8 mouse cellular contexts compared by ENCODE assay signal in the genomic region with DNA sequence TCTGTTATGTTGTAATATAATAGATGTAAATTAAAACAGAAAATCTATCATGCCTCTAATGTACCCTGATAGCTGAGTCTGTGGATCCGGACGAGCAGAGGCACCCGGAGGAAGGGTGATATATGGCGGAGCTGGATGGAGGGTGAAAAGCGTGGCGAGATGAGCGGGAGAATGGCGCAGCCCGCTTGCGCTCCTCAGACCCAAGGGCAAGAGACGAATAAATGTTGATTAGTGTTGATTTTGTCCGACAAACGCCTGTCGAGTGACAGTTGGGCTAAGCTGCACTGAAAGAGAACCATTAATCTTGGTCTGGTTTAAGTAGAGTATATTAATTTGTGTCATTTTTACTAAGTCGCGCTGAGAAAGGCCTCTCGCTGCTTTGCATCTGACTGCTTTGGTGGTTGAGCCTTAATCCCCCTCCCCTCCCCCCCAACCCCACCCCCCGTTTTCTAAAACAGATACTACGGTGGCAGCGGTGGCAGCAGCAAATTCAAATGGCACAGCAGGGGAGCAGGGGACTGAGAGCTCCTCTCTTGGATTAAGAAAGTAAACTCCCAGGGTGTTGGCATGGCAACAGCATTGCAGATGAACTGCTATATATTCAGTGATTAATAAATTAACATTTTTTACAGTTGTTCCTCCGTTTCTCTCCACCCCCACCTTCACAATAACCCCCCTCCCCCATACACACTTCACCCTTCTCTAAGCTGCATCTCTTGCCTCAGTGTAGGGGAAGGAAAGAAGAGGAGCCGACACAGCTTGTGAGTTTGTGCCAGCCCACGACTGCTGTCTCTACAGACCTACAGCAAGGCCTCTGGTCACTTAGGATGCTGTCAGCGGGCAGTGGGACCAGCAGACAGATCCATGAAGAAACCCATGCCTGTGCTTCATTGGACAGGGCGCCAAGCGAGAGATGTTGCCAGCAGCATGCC.
DNase-seq lines count a peak whose midpoint lies in the region; ATAC-seq and TF ChIP-seq lines count a peak whose summit lies in the region.

No protein-coding gene starts in this region.

- H3K9me3 ChIP-seq in liver, embryonic 11.5 days (ENCODE audit: control insufficient read depth, low read length), result no peaks in the 10 kb centered on the region
- H3K9me3 ChIP-seq in forebrain, embryonic 10.5 days, result no peaks in the 10 kb centered on the region
- no peaks in the 10 kb centered on the region for H3K9me3 ChIP-seq in limb, embryonic 14.5 days (ENCODE audit: control insufficient read depth, low read length)
- no peaks in the 10 kb centered on the region for H3K9me3 ChIP-seq in stomach, embryonic 15.5 days

- no peaks in the 10 kb centered on the region for H3K27me3 ChIP-seq in liver, embryonic 11.5 days (replicated peaks; ENCODE audit: control insufficient read depth, insufficient read depth, low read length)
- 0 out of 2 replicates have a peak, but pooled peaks cover 3% of the 10 kb centered on the region for H3K27me3 ChIP-seq in forebrain, embryonic 10.5 days (ENCODE audit: poor library complexity, severe bottlenecking)
- H3K27me3 ChIP-seq in limb, embryonic 14.5 days (ENCODE audit: control insufficient read depth, insufficient read depth, low read length), result no peaks in the 10 kb centered on the region
- H3K27me3 ChIP-seq in stomach, embryonic 15.5 days (replicated peaks), result no peaks in the 10 kb centered on the region

- H3K36me3 ChIP-seq in liver, embryonic 11.5 days (ENCODE audit: control insufficient read depth, insufficient read depth, low read length), result no peaks in the 10 kb centered on the region; the same call in 1 of the 2 replicates
- peaks cover 30% of the 10 kb centered on the region for H3K36me3 ChIP-seq in forebrain, embryonic 10.5 days (replicated peaks)
- H3K36me3 ChIP-seq in limb, embryonic 14.5 days (ENCODE audit: control insufficient read depth, insufficient read depth, low read length), result no peaks in the 10 kb centered on the region; the same call in 1 of the 2 replicates
- H3K36me3 ChIP-seq in stomach, embryonic 15.5 days, result no peaks in the 10 kb centered on the region

- no peak for DNase-seq in liver, embryonic 11.5 days (ENCODE audit: low spot score)
- DNase-seq in liver, result no peak
- DNase-seq in forebrain, embryonic 10.5 days (ENCODE audit: extremely low spot score, low spot score), result peak; percentile 77
- no peak for DNase-seq in limb, embryonic 14.5 days (ENCODE audit: low spot score)
- no peak for DNase-seq in frontal cortex, postnatal 14 days (ENCODE audit: low spot score in 2 of 2)
- no peak for DNase-seq in thymus, postnatal 25 days
- DNase-seq in layer of hippocampus, adult 8-10 months (ENCODE audit: low spot score in 2 of 2), result no peak

- no peak for ATAC-seq in liver, embryonic 11.5 days (replicated peaks; ENCODE audit: low FRiP score)
- no peak for ATAC-seq in limb, embryonic 14.5 days (ENCODE audit: low FRiP score, low read depth)
- ATAC-seq in stomach, embryonic 15.5 days (ENCODE audit: insufficient read depth, low FRiP score, low read depth), result no peak

- H3K4me2 ChIP-seq in liver, embryonic 11.5 days, result peak overlapping the region; percentile 47
- 0 out of 2 replicates have a peak overlapping the region, but pooled peaks have one; percentile 14 for H3K4me2 ChIP-seq in limb, embryonic 14.5 days (replicated peaks; ENCODE audit: low read depth, low read length, severe bottlenecking)
- H3K4me2 ChIP-seq in stomach, embryonic 15.5 days, result peak overlapping the region; percentile 37

- H3K4me1 ChIP-seq in liver, embryonic 11.5 days (replicated peaks; ENCODE audit: control insufficient read depth, insufficient read depth, low read length), result peaks cover 19% of the 10 kb centered on the region
- H3K4me1 ChIP-seq in forebrain, embryonic 10.5 days, result peaks cover 87% of the 10 kb centered on the region
- peaks cover 38% of the 10 kb centered on the region for H3K4me1 ChIP-seq in limb, embryonic 14.5 days (ENCODE audit: control insufficient read depth, insufficient read depth, low read length)
- peaks cover 36% of the 10 kb centered on the region for H3K4me1 ChIP-seq in stomach, embryonic 15.5 days

- TF ChIP-seq POLR2A in limb, embryonic 14.5 days (IDR thresholded peaks at IDR 0.05; ENCODE audit: borderline replicate concordance, extremely low read depth, insufficient read depth, insufficient read length), result no peak

- no peak overlapping the region for H3K4me3 ChIP-seq in liver, embryonic 11.5 days (ENCODE audit: low read depth, low read length)
- peak overlapping the region; percentile 45 for H3K4me3 ChIP-seq in forebrain, embryonic 10.5 days
- no peak overlapping the region for H3K4me3 ChIP-seq in limb, embryonic 14.5 days (replicated peaks; ENCODE audit: low read length)
- no peak overlapping the region for H3K4me3 ChIP-seq in stomach, embryonic 15.5 days (replicated peaks)

- H3K9ac ChIP-seq in liver, embryonic 11.5 days (ENCODE audit: low read depth, low read length), result no peak overlapping the region
- no peak overlapping the region for H3K9ac ChIP-seq in limb, embryonic 14.5 days (ENCODE audit: low read depth, low read length, severe bottlenecking)
- H3K9ac ChIP-seq in stomach, embryonic 15.5 days, result no peak overlapping the region

- H3K27ac ChIP-seq in liver, embryonic 11.5 days (ENCODE audit: low read depth, low read length), result no peak overlapping the region
- H3K27ac ChIP-seq in forebrain, embryonic 10.5 days, result peak overlapping the region; percentile 86
- no peak overlapping the region for H3K27ac ChIP-seq in limb, embryonic 14.5 days (replicated peaks; ENCODE audit: low read depth, low read length)
- no peak overlapping the region; the same call in 1 of the 2 replicates for H3K27ac ChIP-seq in stomach, embryonic 15.5 days

- WGBS in liver, embryonic 11.5 days, result 36% methylated on average over 26 of the region's 26 CpGs
- 5% methylated on average over 26 of the region's 26 CpGs for WGBS in forebrain, embryonic 10.5 days
- 25% methylated on average over 26 of the region's 26 CpGs for whole genome bisulfite sequencing in limb, embryonic 14.5 days
- WGBS in stomach, embryonic 15.5 days, result 29% methylated on average over 26 of the region's 26 CpGs
